Mouse (Mus musculus) erythroblast, embryonic 14.5 days (primary cell): ENCODE measurements around the gene Ccdc149.

Experiments
- GATA1 ChIP-seq: IDR thresholded peaks from 2 replicates; pipeline ENCODE4 v1.6.1; 2012; ENCODE audit warnings: low read length, inconsistent platforms, mixed read lengths
- TAL1 ChIP-seq: IDR thresholded peaks from 3 replicates; pipeline ENCODE4 v1.6.1; 2012; ENCODE audit warnings: low read length, inconsistent platforms, mixed read lengths

DNA sequence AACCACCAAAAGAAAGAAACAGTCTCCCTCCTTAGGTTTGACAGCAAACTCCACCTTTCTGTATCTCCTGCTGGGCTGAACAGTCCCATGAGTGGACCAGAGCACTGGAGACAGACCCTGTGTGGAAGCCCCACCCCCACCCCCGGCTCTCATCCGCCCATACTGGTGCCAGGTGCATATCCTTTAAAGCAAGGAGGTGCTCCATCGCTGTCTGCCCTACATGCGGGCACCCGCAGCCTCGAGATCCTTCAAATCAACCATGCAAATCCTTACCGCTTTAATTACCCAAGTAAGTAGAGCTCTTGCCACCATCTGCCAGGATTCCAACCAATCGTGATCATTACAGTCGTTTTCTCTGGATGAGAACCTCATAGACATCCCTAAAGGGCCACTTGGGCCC is 20.5 kb downstream of the Ccdc149 start:
- TF ChIP-seq GATA1 (no peak), TAL1 (no peak)
